Mouse (Mus musculus) midbrain, embryonic 11.5 days (tissue): ENCODE data around the gene Endou. TPM values are rescaled to one million over a fixed set of nuclear protein-coding genes. Genes with fewer than 3 reads are reported as not detected.
A peak's percentile ranks its signal among the peaks of the same experiment; 100 is the strongest.

Experiments
- ATAC-seq: fragments of 200-750 bp; cut with Nextera tagmentation; 2 replicates; pipeline ENCODE4 v1.8.0; 2017; ENCODE audit warnings: moderate TSS enrichment, moderate library complexity; ENCODE audit not compliant: low FRiP score
- DNase-seq: peaks from one replicate; pipeline ENCODE4 v3.0.0; 2015; ENCODE audit warnings: low spot score; ENCODE audit errors: missing footprints
- H3K27ac ChIP-seq: fragments of 300-500 bp; sonication (generic); 2 replicates; pipeline ENCODE4 v1.5.1; 2014; ENCODE audit warnings: low read depth, low read length
- H3K27me3 ChIP-seq: fragments of 300-500 bp; sonication (generic); 2 replicates; pipeline ENCODE4 v1.6.1; 2014; ENCODE audit warnings: mild to moderate bottlenecking, low read length, moderate library complexity, mixed read lengths; ENCODE audit not compliant: control insufficient read depth, insufficient read depth
- H3K36me3 ChIP-seq: fragments of 300-500 bp; sonication (generic); 2 replicates; pipeline ENCODE4 v1.6.1; 2014; ENCODE audit warnings: mild to moderate bottlenecking, low read length, moderate library complexity, mixed read lengths; ENCODE audit not compliant: control insufficient read depth, insufficient read depth
- H3K4me1 ChIP-seq: fragments of 300-500 bp; sonication (generic); 2 replicates; pipeline ENCODE4 v1.6.1; 2014; ENCODE audit warnings: low read length; ENCODE audit not compliant: control insufficient read depth, insufficient read depth
- H3K4me2 ChIP-seq: fragments of 300-500 bp; sonication (generic); 2 replicates; pipeline ENCODE4 v1.6.1; 2014; ENCODE audit warnings: mild to moderate bottlenecking, moderate library complexity
- H3K4me3 ChIP-seq: fragments of 300-500 bp; sonication (generic); 2 replicates; pipeline ENCODE4 v1.5.1; 2014; ENCODE audit warnings: low read depth, low read length
- H3K9ac ChIP-seq: fragments of 300-500 bp; sonication (generic); 2 replicates; pipeline ENCODE4 v1.6.1; 2014; ENCODE audit warnings: low read length
- H3K9me3 ChIP-seq: fragments of 300-500 bp; sonication (generic); 2 replicates; pipeline ENCODE4 v1.6.1; 2016; ENCODE audit warnings: low read length; ENCODE audit not compliant: control insufficient read depth
- WGBS: fragments of 180-500 bp; shearing (Covaris S2); extraction: QIAGEN DNeasy Blood & Tissue Kit; methylation state at CpG from one replicate; pipeline ENCODE4 v1.1.7; 2014; 5-methylcytosine and 5-hydroxymethylcytosine counted together
- polyA plus RNA-seq: library from polyadenylated mRNA; unstranded; fragments of >200 nt; fragmentation: Nextera tagmentation; extraction: Ambion mirVana; gene quantifications from 2 replicates; pipeline ENCODE4 v1.2.1, GENCODE M21; 2014

Gene Endou
- polyA plus RNA-seq, 1 experiment from 2014 or later, result 0.18 TPM

DNA sequence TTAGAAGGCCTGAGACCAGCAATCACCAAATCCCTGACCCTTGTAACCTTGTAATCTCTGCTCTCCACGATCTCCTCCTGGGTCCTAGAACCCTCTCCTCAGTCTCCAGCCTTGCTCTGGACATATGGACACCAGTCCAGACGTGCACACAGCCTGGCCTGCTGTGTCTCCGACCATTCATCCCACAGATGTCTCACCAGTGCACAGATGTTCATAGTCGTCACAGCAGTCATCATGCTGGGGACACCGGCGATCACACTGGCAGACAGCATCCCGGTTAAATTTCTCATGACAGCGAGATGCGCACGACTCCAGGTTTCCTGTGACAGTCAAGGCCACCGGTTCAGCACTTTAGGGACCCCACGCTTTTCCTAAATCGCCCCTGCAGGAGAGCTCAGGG lies 4.8 kb downstream of the Endou start:
- H3K4me1 ChIP-seq, result no peaks in the 10 kb centered on the region
- no peak overlapping the region for H3K4me2 ChIP-seq
- no peaks in the 10 kb centered on the region for H3K36me3 ChIP-seq
- WGBS, result 78% methylated on average over 13 of the region's 13 CpGs
- H3K9me3 ChIP-seq, result no peaks in the 10 kb centered on the region
- no peak for DNase-seq
- H3K27ac ChIP-seq, result no peak overlapping the region
- H3K4me3 ChIP-seq, result no peak overlapping the region
- ATAC-seq, result no peak
- no peaks in the 10 kb centered on the region for H3K27me3 ChIP-seq
- no peak overlapping the region for H3K9ac ChIP-seq

DNA sequence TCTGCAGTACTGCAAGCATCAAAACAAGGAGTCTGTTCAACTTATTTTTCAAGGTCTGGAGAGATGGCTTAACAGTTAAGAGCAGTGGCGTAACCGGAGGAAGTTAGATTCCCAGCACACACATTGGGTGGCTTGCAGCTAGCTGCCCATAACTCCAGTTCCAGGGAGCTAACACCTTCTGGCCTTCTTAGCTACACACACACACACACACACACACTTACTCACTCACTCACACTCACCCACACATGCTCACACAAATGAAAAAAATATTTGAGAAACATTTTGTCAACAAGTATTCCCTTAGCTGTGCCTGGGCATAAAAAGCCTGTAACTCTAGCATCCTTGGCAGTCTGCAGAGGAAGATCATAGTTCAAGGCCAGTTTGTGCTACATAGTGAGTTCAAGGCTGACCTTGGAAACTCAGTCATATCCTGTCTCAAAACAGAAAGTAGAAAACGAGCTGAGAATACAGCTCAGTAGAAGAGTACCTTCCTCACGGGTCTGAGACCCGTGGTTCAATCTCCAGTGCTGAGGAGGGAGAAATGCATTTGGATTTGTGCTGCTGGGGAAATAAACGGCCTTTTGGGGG lies 5.8 kb downstream of the Endou start:
- DNase-seq, result peak; percentile 45
- H3K27ac ChIP-seq, result no peak overlapping the region
- H3K9me3 ChIP-seq, result no peaks in the 10 kb centered on the region
- no peaks in the 10 kb centered on the region for H3K27me3 ChIP-seq
- no peak overlapping the region for H3K4me3 ChIP-seq
- no peaks in the 10 kb centered on the region for H3K4me1 ChIP-seq
- ATAC-seq, result no peak
- WGBS, result 80% methylated on average over 6 of the region's 6 CpGs
- no peaks in the 10 kb centered on the region for H3K36me3 ChIP-seq
- no peak overlapping the region for H3K4me2 ChIP-seq
- H3K9ac ChIP-seq, result no peak overlapping the region

DNA sequence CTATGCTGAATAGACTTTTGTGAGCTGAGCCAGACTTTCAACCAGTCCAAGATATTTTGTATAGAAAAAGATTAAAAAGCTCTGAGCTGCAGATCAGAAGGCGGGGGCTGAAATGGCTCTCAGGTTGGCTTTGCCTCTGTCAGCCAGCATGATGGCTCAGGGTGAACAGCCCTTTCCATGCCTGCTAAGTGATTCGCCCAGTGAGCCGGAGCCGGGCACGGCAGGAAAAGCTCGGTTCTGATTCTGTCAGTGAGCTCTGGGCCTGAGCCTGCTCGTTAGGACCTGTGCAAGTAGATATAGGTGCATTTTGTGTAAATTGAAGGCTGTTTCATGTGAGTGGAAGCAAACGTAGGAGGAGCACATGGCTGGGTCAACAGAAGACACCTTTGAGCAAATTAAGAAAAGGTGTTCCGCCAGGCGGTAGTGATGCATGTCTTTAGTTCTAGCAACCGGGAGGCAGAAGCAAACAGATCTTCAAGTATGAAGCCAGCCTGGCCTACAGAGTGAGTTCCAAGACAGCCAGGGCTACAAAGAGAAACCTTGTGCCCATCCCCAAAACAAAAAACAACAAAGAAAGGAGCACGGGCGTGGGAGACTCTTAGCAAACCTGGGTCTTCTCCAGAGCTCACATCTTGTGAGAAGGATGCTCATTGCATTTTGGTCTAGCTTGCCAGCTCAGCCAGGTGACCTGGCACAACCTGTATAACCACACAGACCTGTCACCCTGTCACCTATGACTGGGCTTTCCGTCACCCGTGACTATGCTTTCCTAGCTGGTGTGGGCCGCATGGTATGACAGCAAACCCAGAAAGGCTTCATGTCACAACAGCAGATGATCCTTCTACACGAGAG lies 6.6 kb downstream of the Endou start:
- WGBS, result 88% methylated on average over 17 of the region's 17 CpGs
- H3K4me1 ChIP-seq, result no peaks in the 10 kb centered on the region
- H3K4me3 ChIP-seq, result no peak overlapping the region
- H3K4me2 ChIP-seq, result no peak overlapping the region
- H3K9ac ChIP-seq, result no peak overlapping the region
- H3K9me3 ChIP-seq, result no peaks in the 10 kb centered on the region
- H3K27me3 ChIP-seq, result no peaks in the 10 kb centered on the region
- H3K36me3 ChIP-seq, result no peaks in the 10 kb centered on the region
- ATAC-seq, result no peak
- no peak overlapping the region for H3K27ac ChIP-seq
- DNase-seq, result peak; percentile 51

GRCm38 (mm10) chr15:97723536-97724345 lies 7.4 kb downstream of the Endou start:
- Histone ChIP-seq H3K4me3 (no peak overlapping the region), H3K27ac (no peak overlapping the region), H3K36me3 (no peaks in the 10 kb centered on the region), H3K27me3 (no peaks in the 10 kb centered on the region), H3K4me1 (no peaks in the 10 kb centered on the region), H3K4me2 (no peak overlapping the region), H3K9ac (no peak overlapping the region), H3K9me3 (no peaks in the 10 kb centered on the region)
- DNase-seq, result peak; percentile 1
- no peak for ATAC-seq
- 91% methylated on average over 6 of the region's 6 CpGs for WGBS

DNA sequence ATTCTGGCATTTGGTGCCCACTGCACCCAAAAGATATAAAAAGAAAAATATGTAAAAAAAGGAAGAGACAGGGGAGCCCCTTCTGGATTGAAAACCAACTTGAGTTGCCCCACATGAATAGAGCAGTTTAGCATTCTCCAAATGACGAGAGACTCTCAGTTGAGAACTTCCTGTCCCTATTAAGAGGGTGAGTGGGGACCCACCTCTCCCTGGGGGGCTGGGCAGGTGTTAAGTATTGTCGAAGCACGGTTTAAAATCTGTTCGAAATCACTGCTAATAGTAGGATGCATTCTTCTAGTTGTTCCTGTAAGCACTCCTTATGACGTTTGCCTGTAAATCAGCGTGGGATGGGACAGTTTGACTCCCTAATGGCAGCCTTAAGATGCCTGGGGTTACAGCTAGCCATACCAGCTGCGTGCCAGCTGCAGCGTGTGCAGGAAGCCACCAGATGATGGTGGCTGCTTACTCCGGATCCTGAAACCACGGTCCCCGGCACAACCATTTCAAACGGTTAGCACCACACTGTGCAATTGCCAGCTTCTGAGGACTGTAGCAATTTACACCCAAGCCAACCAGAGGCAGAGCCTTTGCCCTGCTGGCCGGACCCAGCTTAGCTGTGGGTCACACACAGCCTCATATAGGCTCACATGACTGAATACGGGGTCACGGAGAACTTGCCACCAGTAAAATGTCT lies 10.0 kb downstream of the Endou start:
- Histone ChIP-seq H3K27ac (no peak overlapping the region), H3K36me3 (no peaks in the 10 kb centered on the region), H3K4me1 (no peaks in the 10 kb centered on the region), H3K4me2 (no peak overlapping the region), H3K4me3 (no peak overlapping the region), H3K27me3 (no peaks in the 10 kb centered on the region), H3K9me3 (no peaks in the 10 kb centered on the region), H3K9ac (no peak overlapping the region)
- ATAC-seq, result no peak
- DNase-seq, result peak; percentile 49
- 85% methylated on average over 15 of the region's 15 CpGs for WGBS

- DNase-seq (peak; percentile 47), ATAC-seq (no peak)
- no peak overlapping the region for H3K4me2 ChIP-seq
- WGBS, result 80% methylated on average over 12 of the region's 12 CpGs
- no peak overlapping the region for H3K4me3 ChIP-seq
- no peaks in the 10 kb centered on the region for H3K4me1 ChIP-seq
- no peak overlapping the region for H3K27ac ChIP-seq
- no peaks in the 10 kb centered on the region for H3K27me3 ChIP-seq
- H3K36me3 ChIP-seq, result no peaks in the 10 kb centered on the region
- no peak overlapping the region for H3K9ac ChIP-seq
- H3K9me3 ChIP-seq, result no peaks in the 10 kb centered on the region
These were observed 11.0 kb downstream of the Endou start for GRCm38 (mm10) chr15:97720026-97720675.

GRCm38 (mm10) chr15:97719494-97719893 lies 11.6 kb downstream of the Endou start:
- 93% methylated on average over 12 of the region's 12 CpGs for WGBS
- H3K4me1 ChIP-seq, result no peaks in the 10 kb centered on the region
- H3K4me3 ChIP-seq, result no peak overlapping the region
- no peak for DNase-seq
- H3K4me2 ChIP-seq, result no peak overlapping the region
- H3K9me3 ChIP-seq, result no peaks in the 10 kb centered on the region
- no peak overlapping the region for H3K27ac ChIP-seq
- H3K9ac ChIP-seq, result no peak overlapping the region
- H3K36me3 ChIP-seq, result no peaks in the 10 kb centered on the region
- ATAC-seq, result no peak
- H3K27me3 ChIP-seq, result no peaks in the 10 kb centered on the region

DNA sequence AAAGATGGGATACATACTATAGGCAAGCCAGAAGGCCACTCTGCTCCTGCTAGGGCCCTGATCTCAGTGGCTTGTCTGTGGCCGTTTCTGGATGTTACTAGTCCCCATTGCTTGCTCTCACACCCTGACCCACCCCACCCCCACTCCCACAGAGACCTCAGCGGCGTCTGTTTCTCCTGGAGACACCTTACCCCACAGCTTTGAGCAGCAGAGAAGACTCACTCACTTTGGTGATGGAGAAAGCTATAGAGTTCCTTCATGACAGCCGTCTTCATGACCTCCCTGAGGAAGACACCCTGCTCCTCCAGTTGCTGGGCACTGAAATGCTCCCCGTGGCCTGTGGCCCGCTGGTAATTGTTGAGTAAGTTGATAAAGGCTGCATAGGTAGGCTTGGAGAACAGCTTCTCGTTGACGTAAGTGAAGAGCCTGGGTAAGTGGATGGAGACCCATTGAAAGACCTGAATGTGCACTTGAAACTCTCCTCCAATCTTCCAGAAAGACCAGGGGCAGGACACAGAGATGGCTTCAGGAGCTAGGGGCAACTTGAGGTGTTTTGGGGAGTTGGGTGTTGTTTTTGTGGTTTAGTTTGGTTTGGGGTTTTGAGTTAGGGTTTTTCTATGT lies 12.5 kb downstream of the Endou start:
- WGBS, result 87% methylated on average over 8 of the region's 8 CpGs
- no peaks in the 10 kb centered on the region for H3K9me3 ChIP-seq
- no peaks in the 10 kb centered on the region for H3K36me3 ChIP-seq
- H3K27ac ChIP-seq, result no peak overlapping the region
- H3K4me2 ChIP-seq, result no peak overlapping the region
- H3K4me1 ChIP-seq, result no peaks in the 10 kb centered on the region
- no peaks in the 10 kb centered on the region for H3K27me3 ChIP-seq
- no peak for ATAC-seq
- H3K9ac ChIP-seq, result no peak overlapping the region
- DNase-seq, result peak; percentile 62
- no peak overlapping the region for H3K4me3 ChIP-seq
